Mouse (Mus musculus) layer of hippocampus, adult 2 months (tissue): ENCODE results near the gene Cd44. TPM values are rescaled to one million over a fixed set of nuclear protein-coding genes. Genes with fewer than 3 reads are reported as not detected.

Experiments used
- DNase-seq, 2 experiments: peaks; one replicate each; pipeline ENCODE4 v3.0.0; 2022; ENCODE audit warnings: low spot score in 2 of 2
- H3K27ac ChIP-seq: fragments of 200-600 bp; 2 replicates; pipeline ENCODE4 v1.8.1; 2022
- H3K4me3 ChIP-seq: fragments of 200-600 bp; 2 replicates; pipeline ENCODE4 v1.8.1; 2022; ENCODE audit warnings: mild to moderate bottlenecking
- CTCF ChIP-seq: fragments of 200-600 bp; conservative IDR thresholded peaks from 2 replicates; pipeline ENCODE4 v1.8.1; 2022; ENCODE audit warnings: antibody characterized with exemption, mild to moderate bottlenecking, moderate library complexity
- total RNA-seq, 2 experiments: library from RNA; stranded (reverse); gene quantifications; 2 replicates each; pipeline ENCODE4 v1.2.3; 2021

Cd44 gene
- total RNA-seq, 2 experiments from 2014 or later = 3.1 to 3.2 TPM

- H3K27ac ChIP-seq = peak overlapping the region; percentile 28; the same call in 1 of the 2 replicates
- no peak for TF ChIP-seq CTCF
- DNase-seq = peak in 1 of 2 experiments; percentile 12
Measured at GRCm38 (mm10) chr2:102820225-102820711, 81.2 kb downstream of the Cd44 start.

GRCm38 (mm10) chr2:102815289-102815809 is 86.1 kb downstream of the Cd44 start:
- DNase-seq = no peak
- H3K4me3 ChIP-seq = no peak overlapping the region
- H3K27ac ChIP-seq = no peak overlapping the region
- no peak for TF ChIP-seq CTCF

More at GRCm38 (mm10) chr2:102820225-102820711, 81.2 kb downstream of the Cd44 start:
- H3K4me3 ChIP-seq = no peak overlapping the region

- DNase-seq = no peak
- no peak for TF ChIP-seq CTCF
- Histone ChIP-seq H3K4me3 (no peak overlapping the region), H3K27ac (no peak overlapping the region)
Measured at GRCm38 (mm10) chr2:102812756-102813155, 88.7 kb downstream of the Cd44 start.

GRCm38 (mm10) chr2:102809436-102809835 is 92.0 kb downstream of the Cd44 start:
- DNase-seq = no peak
- H3K4me3 ChIP-seq = no peak overlapping the region
- no peak for TF ChIP-seq CTCF
- no peak overlapping the region for H3K27ac ChIP-seq

GRCm38 (mm10) chr2:102807633-102808032 is 93.8 kb downstream of the Cd44 start:
- DNase-seq = no peak
- TF ChIP-seq CTCF = no peak

GRCm38 (mm10) chr2:102805761-102806496 is 95.5 kb downstream of the Cd44 start:
- DNase-seq = no peak
- no peak overlapping the region for H3K27ac ChIP-seq
- TF ChIP-seq CTCF = no peak
- no peak overlapping the region for H3K4me3 ChIP-seq

More at GRCm38 (mm10) chr2:102807633-102808032, 93.8 kb downstream of the Cd44 start:
- no peak overlapping the region for H3K27ac ChIP-seq
- no peak overlapping the region for H3K4me3 ChIP-seq

- no peak for DNase-seq
- H3K4me3 ChIP-seq = no peak overlapping the region
- TF ChIP-seq CTCF = no peak
Measured at GRCm38 (mm10) chr2:102805283-102805682, 96.2 kb downstream of the Cd44 start.

GRCm38 (mm10) chr2:102804109-102804508 is 97.4 kb downstream of the Cd44 start:
- H3K4me3 ChIP-seq = no peak overlapping the region
- peak; percentile 87 for TF ChIP-seq CTCF
- no peak overlapping the region for H3K27ac ChIP-seq
- DNase-seq = peak; percentile 26 to 52

More at GRCm38 (mm10) chr2:102805283-102805682, 96.2 kb downstream of the Cd44 start:
- no peak overlapping the region for H3K27ac ChIP-seq

- H3K4me3 ChIP-seq = no peak overlapping the region
- no peak for DNase-seq
- no peak for TF ChIP-seq CTCF
- H3K27ac ChIP-seq = no peak overlapping the region
Measured at GRCm38 (mm10) chr2:102801899-102802298, 99.6 kb downstream of the Cd44 start.

- DNase-seq = no peak
- no peak for TF ChIP-seq CTCF
- H3K27ac ChIP-seq = no peak overlapping the region
- no peak overlapping the region for H3K4me3 ChIP-seq
Measured at GRCm38 (mm10) chr2:102798149-102798548, 103.3 kb downstream of the Cd44 start.

- Histone ChIP-seq H3K27ac (no peak overlapping the region), H3K4me3 (no peak overlapping the region)
- no peak for DNase-seq
- TF ChIP-seq CTCF = no peak
Measured at GRCm38 (mm10) chr2:102795034-102795433, 106.4 kb downstream of the Cd44 start.

- no peak for TF ChIP-seq CTCF
Measured at GRCm38 (mm10) chr2:102792804-102793203, 108.7 kb downstream of the Cd44 start.

GRCm38 (mm10) chr2:102791641-102792040 is 109.8 kb downstream of the Cd44 start:
- no peak for DNase-seq
- no peak for TF ChIP-seq CTCF

More at GRCm38 (mm10) chr2:102792804-102793203, 108.7 kb downstream of the Cd44 start:
- Histone ChIP-seq H3K27ac (no peak overlapping the region), H3K4me3 (no peak overlapping the region)
- no peak for DNase-seq

More at GRCm38 (mm10) chr2:102791641-102792040, 109.8 kb downstream of the Cd44 start:
- Histone ChIP-seq H3K27ac (no peak overlapping the region), H3K4me3 (no peak overlapping the region)
